Mouse (Mus musculus) thymus, postnatal 14 days (tissue): Measurements from ENCODE around the gene Nme8.

Source experiments
- DNase-seq: peaks from one replicate; pipeline ENCODE4 v3.0.0; 2021

Gene Nme8

DNA sequence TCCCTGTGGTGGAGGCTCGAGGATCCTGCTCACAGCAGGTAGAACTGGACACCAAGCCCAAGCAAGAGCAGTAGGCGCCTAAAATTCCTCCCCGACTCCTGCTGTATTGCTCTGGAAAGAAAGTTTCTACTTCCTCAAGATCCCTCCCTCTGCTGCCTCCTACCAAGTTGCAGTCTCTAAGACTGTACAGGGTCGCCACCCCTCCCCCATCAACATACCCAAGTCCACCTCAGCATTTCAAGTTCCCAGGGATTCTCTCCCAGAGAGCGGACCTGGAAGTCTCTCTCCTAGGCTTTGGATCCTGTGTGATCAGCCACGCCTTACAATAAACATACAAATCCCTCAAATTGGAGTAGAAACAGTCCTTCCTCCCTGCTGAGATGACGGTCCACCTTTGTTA, at the start of gene Nme8:
Nme8 (minus strand) TSS at position 5 of the 400 bp plus-strand sequence.
- DNase-seq: no peak

- no peak for DNase-seq
These were observed 48.1 kb upstream of the Nme8 start for GRCm38 (mm10) chr13:19745741-19746140.

DNA sequence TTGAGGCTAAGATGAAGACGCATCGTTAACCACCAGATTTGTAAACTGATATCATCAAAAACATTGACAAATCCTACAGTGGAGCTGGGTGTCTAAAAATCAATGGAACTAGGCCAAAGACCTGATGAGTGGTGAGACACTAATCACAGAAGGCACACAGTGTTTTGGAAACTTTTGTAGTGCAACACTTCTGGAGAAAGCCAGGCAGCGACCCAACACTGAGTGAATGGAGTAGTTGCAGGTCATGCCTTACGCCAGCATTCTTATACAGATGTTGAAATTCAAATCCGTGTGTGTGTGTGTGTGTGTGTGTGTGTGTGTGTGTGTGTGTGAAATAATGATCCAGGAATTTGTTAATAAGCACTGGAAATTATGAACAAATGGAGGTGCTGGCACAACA, 46.9 kb upstream of the Nme8 start:
- DNase-seq: no peak

- no peak for DNase-seq
These were observed 37.0 kb upstream of the Nme8 start for GRCm38 (mm10) chr13:19734597-19734996.

GRCm38 (mm10) chr13:19730826-19731225, 33.2 kb upstream of the Nme8 start:
- no peak for DNase-seq

DNA sequence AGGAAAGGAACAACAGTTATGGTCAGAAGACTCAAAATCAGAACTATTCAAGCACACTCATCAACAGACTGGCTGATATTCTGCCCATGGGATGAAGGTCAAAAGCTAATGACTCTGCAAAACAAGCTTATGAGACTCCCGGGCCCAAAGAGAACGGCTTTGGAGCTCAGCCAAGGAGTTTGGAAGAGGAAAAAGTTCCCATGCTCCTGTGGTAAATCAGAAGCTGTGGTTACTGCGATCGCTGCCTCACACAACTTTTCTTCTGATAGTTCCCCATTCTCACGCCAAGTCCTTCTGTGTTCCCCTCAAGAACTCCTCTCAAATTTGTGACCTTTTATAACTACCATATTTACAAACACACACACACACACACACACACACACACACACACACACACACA, 21.4 kb upstream of the Nme8 start:
- DNase-seq: no peak

GRCm38 (mm10) chr13:19717201-19717600, 19.6 kb upstream of the Nme8 start:
- DNase-seq: no peak

- no peak for DNase-seq
These were observed 6.2 kb upstream of the Nme8 start for GRCm38 (mm10) chr13:19703806-19704205.

DNA sequence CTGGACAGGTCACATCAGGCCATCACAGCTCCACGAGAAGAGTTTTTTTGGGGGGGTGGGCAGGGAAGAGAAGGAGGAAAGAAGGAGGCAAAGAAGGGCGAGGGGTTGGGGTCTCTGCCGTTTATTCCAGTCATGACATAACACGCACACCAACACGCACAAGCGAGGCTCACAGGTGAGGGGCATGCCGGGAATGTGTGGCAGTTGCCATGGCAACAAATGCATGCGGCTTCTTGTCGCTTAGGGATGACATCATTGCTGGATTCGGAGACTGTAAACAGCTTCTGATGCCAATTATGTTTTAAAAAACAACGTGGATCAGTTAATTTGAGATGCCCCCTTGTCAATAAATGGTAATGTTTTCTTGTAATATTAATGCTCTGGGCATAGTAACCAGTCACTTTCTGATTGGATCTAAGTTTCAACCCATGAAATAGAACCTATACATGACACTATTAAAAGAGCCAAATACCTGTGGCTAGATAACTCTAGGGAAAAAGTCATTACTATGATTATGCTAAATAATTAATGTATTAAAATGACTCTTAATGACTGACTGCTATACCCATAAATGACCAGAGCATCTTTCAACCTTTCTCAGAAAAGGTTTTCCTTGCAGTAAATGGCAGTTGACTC, 4.0 kb upstream of the Nme8 start:
- no peak for DNase-seq

DNA sequence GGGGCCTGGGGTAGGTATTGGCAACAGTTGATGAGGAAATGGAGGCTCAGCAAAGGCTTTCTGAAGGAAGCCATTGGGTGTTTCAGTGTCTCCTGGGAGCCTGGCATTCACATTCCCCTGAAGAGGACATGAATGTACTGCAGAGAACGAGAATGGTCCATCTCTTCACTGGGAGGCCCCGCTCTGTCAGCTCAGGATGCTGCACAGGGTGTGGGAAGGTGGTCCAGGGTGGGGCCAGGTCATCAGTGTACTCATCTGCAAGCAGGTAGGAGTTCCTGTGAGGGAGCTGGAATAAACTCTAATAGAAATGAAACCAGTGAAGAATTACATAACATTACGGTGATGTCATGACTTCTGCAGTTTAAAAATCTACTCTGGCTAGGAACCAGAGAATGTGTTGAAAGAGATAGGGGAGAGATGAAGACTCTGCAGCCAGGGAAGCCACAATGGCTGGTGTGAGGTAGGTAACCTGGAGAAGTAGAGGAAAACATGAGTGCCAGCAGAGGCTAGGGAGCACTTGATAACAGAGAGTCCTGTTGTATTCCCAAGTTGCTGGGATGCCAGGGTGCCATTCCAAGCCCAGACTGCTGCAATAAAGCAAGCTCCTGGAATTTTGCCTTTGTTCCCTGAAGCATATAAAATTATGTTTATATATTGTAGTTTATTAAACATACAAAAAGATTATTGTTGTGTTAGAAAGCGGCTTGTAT, 3.3 kb upstream of the Nme8 start:
- DNase-seq: no peak

GRCm38 (mm10) chr13:19698524-19699173, 1.1 kb upstream of the Nme8 start:
- DNase-seq: no peak

- no peak for DNase-seq
These were observed 7.2 kb downstream of the Nme8 start for GRCm38 (mm10) chr13:19690417-19690816.

DNA sequence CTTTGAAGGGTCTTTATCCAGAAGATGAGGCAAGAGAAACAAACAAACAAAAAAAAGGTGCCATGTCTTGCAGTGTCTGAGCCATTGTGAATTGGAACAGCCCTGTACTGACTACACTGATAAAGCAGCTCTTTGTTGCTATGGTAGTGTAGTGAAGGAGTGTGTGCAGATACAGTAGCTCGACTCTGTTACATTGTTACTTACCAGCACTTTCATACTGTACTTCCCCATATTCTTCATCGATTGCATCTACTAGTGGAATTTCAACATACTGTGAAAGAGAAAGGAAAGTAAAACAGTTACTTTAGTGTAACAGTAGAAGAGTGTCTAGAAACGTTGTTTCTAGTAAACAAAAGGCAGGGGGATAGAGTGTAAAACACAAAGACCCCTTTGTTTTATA, 7.6 kb downstream of the Nme8 start:
- no peak for DNase-seq

DNA sequence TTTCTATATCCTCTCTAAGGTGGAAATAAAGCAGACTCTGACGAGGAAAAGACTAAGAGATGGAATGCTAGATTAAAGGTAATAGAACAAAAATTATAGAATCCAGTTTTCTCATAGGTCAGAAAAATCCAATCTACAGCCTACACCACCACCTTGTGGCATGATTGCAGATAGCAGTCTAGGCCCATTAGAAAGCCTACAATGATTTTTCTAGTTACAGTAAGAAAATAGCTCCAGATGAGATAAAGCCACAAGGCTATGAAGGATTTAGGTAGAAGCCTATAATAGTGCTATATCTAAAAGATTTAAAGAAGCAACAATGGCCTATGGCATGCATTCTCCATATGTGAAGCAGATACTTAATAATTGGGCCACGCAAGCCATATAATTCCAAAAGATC, 13.6 kb downstream of the Nme8 start:
- DNase-seq: no peak

- no peak for DNase-seq
These were observed 14.5 kb downstream of the Nme8 start for GRCm38 (mm10) chr13:19682879-19683640.

DNA sequence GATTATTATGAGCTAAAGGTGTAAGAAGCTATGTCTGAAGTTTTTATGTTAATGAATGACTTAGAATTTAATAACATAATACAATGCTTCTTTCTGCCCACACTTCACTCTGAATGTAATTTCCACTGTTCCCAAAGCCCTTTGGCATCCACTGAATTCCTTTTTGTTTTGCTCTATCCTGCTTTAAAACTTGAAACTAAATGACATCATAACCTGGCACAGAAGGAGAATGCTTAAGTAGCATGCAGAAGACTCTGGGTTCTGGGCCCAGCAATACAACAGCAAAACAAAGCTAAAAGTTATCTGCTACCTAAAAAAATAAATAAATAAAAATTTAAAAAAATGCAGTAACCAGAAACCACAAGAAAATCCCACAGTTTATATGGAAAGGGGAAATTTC, 23.0 kb downstream of the Nme8 start:
- DNase-seq: no peak

GRCm38 (mm10) chr13:19674025-19674424, 23.6 kb downstream of the Nme8 start:
- DNase-seq: no peak

DNA sequence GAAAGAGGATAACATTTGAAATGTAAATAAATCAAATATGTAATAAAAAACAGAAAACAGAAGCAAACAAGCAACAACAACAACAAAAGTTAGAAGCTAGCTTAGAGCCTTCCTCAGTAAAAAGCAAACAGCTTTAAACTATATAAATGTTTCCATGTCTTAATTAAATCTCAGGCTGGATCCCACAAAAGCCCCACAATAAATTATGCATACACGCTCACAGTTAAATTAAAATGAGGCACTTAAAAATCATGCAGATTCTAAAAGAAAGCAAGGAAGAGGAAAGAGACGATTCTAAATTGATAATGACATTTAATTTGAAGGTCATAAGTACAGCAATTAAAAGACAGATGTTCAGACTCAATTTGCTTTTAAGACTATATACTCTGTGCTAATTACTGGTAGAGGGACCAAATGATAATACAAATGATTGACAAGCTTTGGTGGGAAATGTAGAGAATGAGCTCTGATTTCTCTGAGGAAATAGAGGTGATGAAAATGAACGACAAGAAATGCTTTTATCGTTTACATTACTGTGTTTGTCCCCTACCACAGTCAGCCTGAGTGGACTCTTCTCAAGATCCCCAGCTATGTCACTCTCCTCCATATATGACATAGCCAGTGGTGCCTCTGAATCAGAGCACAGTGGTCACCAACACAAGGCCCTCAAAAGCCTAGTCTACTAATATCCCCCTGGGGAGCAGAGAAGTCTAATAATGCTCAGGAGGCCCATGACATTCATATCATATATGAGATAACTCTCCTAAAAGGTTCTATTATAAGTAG, 29.0 kb downstream of the Nme8 start:
- DNase-seq: no peak

GRCm38 (mm10) chr13:19652405-19652804, 45.2 kb downstream of the Nme8 start:
- DNase-seq: no peak

DNA sequence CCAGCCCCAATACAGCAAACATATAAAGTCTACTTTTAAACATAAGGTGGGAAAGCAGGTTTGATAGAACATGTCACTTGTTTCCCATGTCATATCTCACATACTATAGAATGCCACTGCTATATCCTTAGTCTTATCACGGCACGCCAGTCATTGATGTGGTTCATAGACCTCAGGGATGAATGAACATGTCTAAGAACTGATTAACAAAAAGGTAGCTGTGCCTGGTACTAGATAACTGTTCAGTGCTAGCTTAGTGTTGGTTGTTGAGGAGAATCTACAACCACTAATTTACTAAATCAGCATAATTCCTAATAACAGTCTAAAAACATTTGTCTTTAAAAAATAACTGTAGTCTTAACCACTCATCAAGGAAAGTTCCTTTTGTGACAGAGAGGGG, 47.8 kb downstream of the Nme8 start:
- DNase-seq: no peak

- DNase-seq: no peak
These were observed 53.4 kb downstream of the Nme8 start for GRCm38 (mm10) chr13:19644225-19644624.

DNA sequence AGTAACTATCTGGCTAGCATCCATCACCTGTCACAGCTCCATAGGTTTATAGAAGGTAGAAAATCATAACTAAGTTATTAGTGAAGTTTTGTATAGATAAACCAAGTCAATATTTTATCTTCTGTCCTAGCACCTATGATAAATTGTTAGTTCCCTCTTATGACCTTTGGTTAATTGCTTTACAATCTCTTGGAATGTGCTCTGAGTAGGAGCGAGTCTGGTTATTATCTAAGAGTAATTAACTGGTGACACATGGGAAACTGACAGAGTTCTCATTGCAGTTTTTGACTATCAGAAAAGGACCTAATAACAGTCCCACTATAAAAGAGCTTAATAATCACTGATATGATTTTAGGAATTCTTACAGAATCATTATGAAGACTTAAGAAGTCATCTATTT, 54.1 kb downstream of the Nme8 start:
- no peak for DNase-seq
